Mouse (Mus musculus) adrenal gland, postnatal 25 days (tissue): ENCODE measurements at regions not wholly inside any gene's neighbourhood (a gene's known extent, or its start where the extent isn't known, plus 50 kb on each side); places are given as distances from the start of the nearest gene placed in this dataset.
A peak's percentile ranks its signal among the peaks of the same experiment; 100 is the strongest.

Experiments
- DNase-seq: peaks from one replicate; pipeline ENCODE4 v3.0.0; 2021; ENCODE audit warnings: mixed read lengths

GRCm38 (mm10) chr11:56285575-56286260 is 244.9 kb upstream of the Nmur2 start:
- DNase-seq = no peak

GRCm38 (mm10) chr11:56281201-56281600 is 240.4 kb upstream of the Nmur2 start:
- no peak for DNase-seq

GRCm38 (mm10) chr11:56280216-56280615 is 239.4 kb upstream of the Nmur2 start:
- DNase-seq = no peak

- DNase-seq = no peak
Measured at GRCm38 (mm10) chr11:56269915-56270493, 229.2 kb upstream of the Nmur2 start.

GRCm38 (mm10) chr11:56262726-56263125 is 221.9 kb upstream of the Nmur2 start:
- DNase-seq = no peak

- DNase-seq = no peak
Measured at GRCm38 (mm10) chr11:56256356-56256755, 215.5 kb upstream of the Nmur2 start.

- no peak for DNase-seq
Measured at GRCm38 (mm10) chr11:56254437-56254836, 213.6 kb upstream of the Nmur2 start.

GRCm38 (mm10) chr11:56247333-56247823 is 206.6 kb upstream of the Nmur2 start:
- no peak for DNase-seq

- no peak for DNase-seq
Measured at GRCm38 (mm10) chr11:56246549-56247332, 205.9 kb upstream of the Nmur2 start.

- no peak for DNase-seq
Measured at GRCm38 (mm10) chr11:56244951-56245350, 204.1 kb upstream of the Nmur2 start.

GRCm38 (mm10) chr11:56243447-56243846 is 202.6 kb upstream of the Nmur2 start:
- no peak for DNase-seq

GRCm38 (mm10) chr11:56238745-56239144 is 197.9 kb upstream of the Nmur2 start:
- no peak for DNase-seq

GRCm38 (mm10) chr11:56224999-56225398 is 184.2 kb upstream of the Nmur2 start:
- peak; percentile 47 for DNase-seq

- DNase-seq = no peak
Measured at GRCm38 (mm10) chr11:56215706-56216105, 174.9 kb upstream of the Nmur2 start.

- DNase-seq = no peak
Measured at GRCm38 (mm10) chr11:56201844-56202243, 161.0 kb upstream of the Nmur2 start.

GRCm38 (mm10) chr11:56195316-56195715 is 154.5 kb upstream of the Nmur2 start:
- DNase-seq = no peak

- no peak for DNase-seq
Measured at GRCm38 (mm10) chr11:56193426-56193825, 152.6 kb upstream of the Nmur2 start.

GRCm38 (mm10) chr11:56173895-56174294 is 133.1 kb upstream of the Nmur2 start:
- DNase-seq = no peak

- DNase-seq = no peak
Measured at GRCm38 (mm10) chr11:56173246-56173645, 132.4 kb upstream of the Nmur2 start.

- no peak for DNase-seq
Measured at GRCm38 (mm10) chr11:56169576-56169975, 128.8 kb upstream of the Nmur2 start.

- DNase-seq = no peak
Measured at GRCm38 (mm10) chr11:56166849-56167248, 126.0 kb upstream of the Nmur2 start.

GRCm38 (mm10) chr11:56165759-56166158 is 124.9 kb upstream of the Nmur2 start:
- no peak for DNase-seq

GRCm38 (mm10) chr11:56160286-56160685 is 119.5 kb upstream of the Nmur2 start:
- no peak for DNase-seq
